In the genomic region with DNA sequence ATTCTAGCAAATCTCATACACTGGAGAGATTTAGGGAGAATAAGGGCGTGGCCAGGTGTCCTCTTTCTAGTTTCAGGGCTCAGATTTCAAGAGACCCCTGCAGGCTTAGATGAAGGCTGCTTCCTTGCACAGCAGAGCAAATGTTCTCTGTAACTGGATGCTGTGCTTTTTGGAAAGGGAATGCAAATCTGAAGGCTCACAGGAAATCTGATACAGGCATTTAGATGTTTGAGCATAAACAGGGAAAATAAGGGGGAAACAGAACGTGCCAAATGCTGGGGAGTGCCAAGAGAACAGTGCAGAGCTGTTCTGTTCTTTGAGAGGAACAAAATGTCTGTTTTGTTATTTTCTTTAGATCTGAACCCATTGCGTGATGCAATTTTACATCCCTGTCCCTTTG, we compare ENCODE assay signal across 13 mouse cellular contexts.
DNase-seq lines count a peak whose midpoint lies in the region; ATAC-seq and TF ChIP-seq lines count a peak whose summit lies in the region.
"Had no signal": no experiment of that assay in that cellular context is flagged by ENCODE, and none has a peak within 500 bp of the region (broad histone marks: within the 10 kb centered on the region; RNA-seq: fewer than 3 reads in every experiment).

No protein-coding gene starts in this region.

- H3K4me1 ChIP-seq in hindbrain, embryonic 14.5 days (replicated peaks; ENCODE audit: control insufficient read depth, insufficient read depth, low read length) = no peaks in the 10 kb centered on the region
- no peaks in the 10 kb centered on the region for H3K4me1 ChIP-seq in hindbrain, embryonic 13.5 days (replicated peaks)
- H3K4me1 ChIP-seq: midbrain, embryonic 15.5 days had no signal

- H3K27me3 ChIP-seq in hindbrain, embryonic 14.5 days (ENCODE audit: control insufficient read depth, insufficient read depth, low read length) = no peaks in the 10 kb centered on the region
- no peaks in the 10 kb centered on the region for H3K27me3 ChIP-seq in hindbrain, embryonic 13.5 days
- H3K27me3 ChIP-seq: midbrain, embryonic 15.5 days had no signal

- H3K27ac ChIP-seq in hindbrain, embryonic 14.5 days = no peak overlapping the region
- H3K27ac ChIP-seq in hindbrain, embryonic 13.5 days = no peak overlapping the region
- H3K27ac ChIP-seq: heart, adult 2 months; midbrain, embryonic 15.5 days had no signal

- TF ChIP-seq POLR2A in brain, embryonic 14.5 days (IDR thresholded peaks at IDR 0.05; ENCODE audit: borderline replicate concordance, extremely low read depth, insufficient read depth, insufficient read length, poor library complexity, severe bottlenecking) = no peak

- peak; percentile 28 for DNase-seq in hindbrain, embryonic 14.5 days (ENCODE audit: low spot score)
- DNase-seq in NIH3T3 (ENCODE audit: low read depth) = peak; percentile 39
- peak; percentile 63 for DNase-seq in brain, embryonic 14.5 days (ENCODE audit: low read depth)
- DNase-seq in layer of hippocampus, postnatal 14 days (ENCODE audit: low spot score in 2 of 2) = peak; percentile 10 to 49
- DNase-seq in adrenal gland, adult (ENCODE audit: inconsistent age in 2 of 2, low spot score in 1 of 2) = no peak
- no peak for DNase-seq in right cerebral cortex, postnatal 36 days (ENCODE audit: low spot score in 2 of 2)
- DNase-seq: cerebellum, adult 11-12 months; heart, adult 2 months; liver had no signal

- H3K9ac ChIP-seq in hindbrain, embryonic 14.5 days = no peak overlapping the region
- no peak overlapping the region for H3K9ac ChIP-seq in hindbrain, embryonic 13.5 days
- H3K9ac ChIP-seq: midbrain, embryonic 15.5 days had no signal

- no peak for ATAC-seq in hindbrain, embryonic 14.5 days (ENCODE audit: low FRiP score)
- ATAC-seq in hindbrain, embryonic 13.5 days (ENCODE audit: low FRiP score) = no peak
- ATAC-seq in monocyte, adult 5-6 weeks (replicated peaks; ENCODE audit: insufficient number of reproducible peaks, low FRiP score, low TSS enrichment, poor library complexity, severe bottlenecking) = no peak
- ATAC-seq: inflammation-experienced regulatory T-cells, adult 6 months; midbrain, embryonic 15.5 days had no signal

- no peaks in the 10 kb centered on the region for H3K36me3 ChIP-seq in hindbrain, embryonic 14.5 days (replicated peaks; ENCODE audit: control insufficient read depth, insufficient read depth)
- no peaks in the 10 kb centered on the region for H3K36me3 ChIP-seq in hindbrain, embryonic 13.5 days
- H3K36me3 ChIP-seq: midbrain, embryonic 15.5 days had no signal

- H3K4me3 ChIP-seq in hindbrain, embryonic 14.5 days (replicated peaks; ENCODE audit: low read length) = no peak overlapping the region
- H3K4me3 ChIP-seq in hindbrain, embryonic 13.5 days = no peak overlapping the region
- H3K4me3 ChIP-seq: heart, adult 2 months; midbrain, embryonic 15.5 days had no signal

- no peak for TF ChIP-seq CTCF in brain, embryonic 14.5 days (IDR thresholded peaks at IDR 0.05; ENCODE audit: borderline replicate concordance, extremely low read depth, insufficient read depth, insufficient read length)

- H3K9me3 ChIP-seq in hindbrain, embryonic 14.5 days (ENCODE audit: control insufficient read depth, low read length) = no peaks in the 10 kb centered on the region
- no peaks in the 10 kb centered on the region for H3K9me3 ChIP-seq in hindbrain, embryonic 13.5 days
- H3K9me3 ChIP-seq: midbrain, embryonic 15.5 days had no signal

- H3K4me2 ChIP-seq in hindbrain, embryonic 14.5 days (replicated peaks) = no peak overlapping the region
- H3K4me2 ChIP-seq in hindbrain, embryonic 13.5 days = no peak overlapping the region
- H3K4me2 ChIP-seq: midbrain, embryonic 15.5 days had no signal

- 34% methylated on average over 3 of the region's 3 CpGs for WGBS in hindbrain, embryonic 14.5 days
- WGBS in hindbrain, embryonic 13.5 days = 36% methylated on average over 3 of the region's 3 CpGs

Comparison
In these comparisons a context has a peak if more than half of its experiments do, and no peak if none do; other contexts are left out.
1. DNase-seq: peak in hindbrain, embryonic 14.5 days (single experiment), NIH3T3 (single experiment), brain, embryonic 14.5 days (single experiment) and layer of hippocampus, postnatal 14 days (2 of 2); none in adrenal gland, adult (0 of 2) and right cerebral cortex, postnatal 36 days (0 of 2).